7 mouse cellular contexts compared by ENCODE assay signal in the genomic region with DNA sequence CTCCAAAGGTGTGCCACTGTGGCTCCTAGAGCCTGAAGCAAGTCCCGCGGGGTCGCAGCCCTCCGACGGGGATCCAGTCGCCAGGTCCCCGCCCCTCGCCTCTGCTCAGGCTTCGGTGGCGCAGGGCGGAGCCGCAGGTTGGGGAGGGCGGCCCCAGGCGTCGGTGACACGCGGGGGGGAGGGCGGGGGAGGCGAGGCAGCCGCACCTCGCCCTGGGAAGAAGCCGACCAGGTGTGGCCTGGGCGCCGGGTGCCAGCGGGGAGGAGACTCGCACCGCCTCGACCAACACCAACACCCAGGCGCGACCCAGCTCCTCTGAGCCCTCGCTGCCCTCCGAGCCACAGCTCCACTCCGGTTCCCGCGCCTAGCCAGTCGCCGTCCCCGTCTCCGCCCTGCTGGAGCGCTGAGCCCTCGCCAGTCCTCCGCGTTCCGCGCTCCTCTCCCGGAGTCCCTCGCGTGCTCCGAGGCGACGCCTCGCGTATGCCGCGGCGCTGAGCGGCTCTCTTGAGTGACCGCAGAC. TPM values are rescaled to one million over a fixed set of nuclear protein-coding genes. Genes with fewer than 3 reads are reported as not detected.
DNase-seq lines count a peak whose midpoint lies in the region; ATAC-seq and TF ChIP-seq lines count a peak whose summit lies in the region.

A gene (plus strand): TSS at position 226 of the 520 bp plus-strand sequence.

- ATAC-seq in forebrain, embryonic 15.5 days (replicated peaks), result peak; percentile 75
- peak; percentile 58 for ATAC-seq in hindbrain, embryonic 12.5 days (ENCODE audit: low FRiP score)
- ATAC-seq in limb, embryonic 14.5 days (ENCODE audit: low FRiP score, low read depth), result peak; percentile 53
- ATAC-seq in midbrain, embryonic 13.5 days, result peak; percentile 86
- peak; percentile 90 for ATAC-seq in stomach, postnatal 0 days (ENCODE audit: low FRiP score, low TSS enrichment)

- H3K36me3 ChIP-seq in forebrain, embryonic 15.5 days, result no peaks in the 10 kb centered on the region
- H3K36me3 ChIP-seq in hindbrain, embryonic 12.5 days, result no peaks in the 10 kb centered on the region
- H3K36me3 ChIP-seq in limb, embryonic 14.5 days (ENCODE audit: control insufficient read depth, insufficient read depth, low read length), result no peaks in the 10 kb centered on the region
- H3K36me3 ChIP-seq in midbrain, embryonic 13.5 days, result no peaks in the 10 kb centered on the region
- H3K36me3 ChIP-seq in stomach, postnatal 0 days (ENCODE audit: control insufficient read depth, insufficient read depth, low read length), result no peaks in the 10 kb centered on the region

- no peak for TF ChIP-seq POLR2A in limb, embryonic 14.5 days (IDR thresholded peaks at IDR 0.05; ENCODE audit: borderline replicate concordance, extremely low read depth, insufficient read depth, insufficient read length)

- H3K4me1 ChIP-seq in forebrain, embryonic 15.5 days, result peaks cover 21% of the 10 kb centered on the region
- peaks cover 16% of the 10 kb centered on the region for H3K4me1 ChIP-seq in hindbrain, embryonic 12.5 days
- peaks cover 15% of the 10 kb centered on the region for H3K4me1 ChIP-seq in limb, embryonic 14.5 days (ENCODE audit: control insufficient read depth, insufficient read depth, low read length)
- H3K4me1 ChIP-seq in midbrain, embryonic 13.5 days (replicated peaks), result peaks cover 21% of the 10 kb centered on the region
- 0 out of 2 replicates have a peak, but pooled peaks cover 2% of the 10 kb centered on the region for H3K4me1 ChIP-seq in stomach, postnatal 0 days (replicated peaks; ENCODE audit: control insufficient read depth, insufficient read depth)

- H3K4me3 ChIP-seq in forebrain, embryonic 15.5 days, result peak within 1 kb of the TSS; percentile 39
- peak within 1 kb of the TSS; percentile 40 for H3K4me3 ChIP-seq in hindbrain, embryonic 12.5 days
- peak within 1 kb of the TSS; percentile 47 for H3K4me3 ChIP-seq in limb, embryonic 14.5 days (replicated peaks; ENCODE audit: low read length)
- peak within 1 kb of the TSS; percentile 41 for H3K4me3 ChIP-seq in midbrain, embryonic 13.5 days (replicated peaks)
- H3K4me3 ChIP-seq in stomach, postnatal 0 days (ENCODE audit: low read depth, low read length), result peak within 1 kb of the TSS; percentile 60

- H3K9ac ChIP-seq in forebrain, embryonic 15.5 days (replicated peaks), result peak within 1 kb of the TSS; percentile 34
- H3K9ac ChIP-seq in hindbrain, embryonic 12.5 days, result peak within 1 kb of the TSS; percentile 44
- H3K9ac ChIP-seq in limb, embryonic 14.5 days (ENCODE audit: low read depth, low read length, severe bottlenecking), result peak within 1 kb of the TSS; percentile 58
- peak within 1 kb of the TSS; percentile 43; the same call in 1 of the 2 replicates for H3K9ac ChIP-seq in midbrain, embryonic 13.5 days (replicated peaks)
- peak within 1 kb of the TSS; percentile 65 for H3K9ac ChIP-seq in stomach, postnatal 0 days (ENCODE audit: low read length)

- WGBS in forebrain, embryonic 15.5 days, result under 1% methylated on average over 55 of the region's 58 CpGs
- WGBS in hindbrain, embryonic 12.5 days, result under 1% methylated on average over 43 of the region's 58 CpGs
- WGBS in limb, embryonic 14.5 days, result under 1% methylated on average over 32 of the region's 58 CpGs
- under 1% methylated on average over 56 of the region's 58 CpGs for WGBS in midbrain, embryonic 13.5 days
- WGBS in stomach, postnatal 0 days, result under 1% methylated on average over 55 of the region's 58 CpGs

- peak; percentile 38 for DNase-seq in Muller cell, postnatal 12 days (ENCODE audit: inconsistent ontology term)
- peak; percentile 10 for DNase-seq in adrenal gland, adult 8-10 months
- peak; percentile 21 for DNase-seq in limb, embryonic 14.5 days (ENCODE audit: low spot score)
- DNase-seq in stomach, postnatal 0 days (ENCODE audit: low spot score), result peak; percentile 93

- peak; percentile 23; the same call in 1 of the 2 replicates for TF ChIP-seq CTCF in stomach, postnatal 0 days (IDR thresholded peaks at IDR 0.05; ENCODE audit: low read depth)

- TF ChIP-seq EP300 in stomach, postnatal 0 days (optimal IDR thresholded peaks at IDR 0.05), result no peak

- no peaks in the 10 kb centered on the region for H3K9me3 ChIP-seq in forebrain, embryonic 15.5 days
- no peaks in the 10 kb centered on the region for H3K9me3 ChIP-seq in hindbrain, embryonic 12.5 days (replicated peaks)
- H3K9me3 ChIP-seq in limb, embryonic 14.5 days (ENCODE audit: control insufficient read depth, low read length), result no peaks in the 10 kb centered on the region
- H3K9me3 ChIP-seq in midbrain, embryonic 13.5 days, result no peaks in the 10 kb centered on the region
- H3K9me3 ChIP-seq in stomach, postnatal 0 days (ENCODE audit: control insufficient read depth, low read length), result no peaks in the 10 kb centered on the region

- H3K27ac ChIP-seq in forebrain, embryonic 15.5 days (replicated peaks), result no peak within 1 kb of the TSS
- H3K27ac ChIP-seq in hindbrain, embryonic 12.5 days, result no peak within 1 kb of the TSS
- H3K27ac ChIP-seq in limb, embryonic 14.5 days (replicated peaks; ENCODE audit: low read depth, low read length), result no peak within 1 kb of the TSS
- no peak within 1 kb of the TSS for H3K27ac ChIP-seq in midbrain, embryonic 13.5 days
- peak within 1 kb of the TSS; percentile 95 for H3K27ac ChIP-seq in stomach, postnatal 0 days (replicated peaks)

- H3K27me3 ChIP-seq in forebrain, embryonic 15.5 days, result peaks cover 65% of the 10 kb centered on the region
- H3K27me3 ChIP-seq in hindbrain, embryonic 12.5 days, result peaks cover 81% of the 10 kb centered on the region
- H3K27me3 ChIP-seq in limb, embryonic 14.5 days (ENCODE audit: control insufficient read depth, insufficient read depth, low read length), result peaks cover 29% of the 10 kb centered on the region
- H3K27me3 ChIP-seq in midbrain, embryonic 13.5 days, result peaks cover 92% of the 10 kb centered on the region
- no peaks in the 10 kb centered on the region for H3K27me3 ChIP-seq in stomach, postnatal 0 days (ENCODE audit: control insufficient read depth, insufficient read depth, low read length)

- peak within 1 kb of the TSS; percentile 77 for H3K4me2 ChIP-seq in forebrain, embryonic 15.5 days (replicated peaks)
- peak within 1 kb of the TSS; percentile 66 for H3K4me2 ChIP-seq in hindbrain, embryonic 12.5 days (replicated peaks)
- peak within 1 kb of the TSS; percentile 88 for H3K4me2 ChIP-seq in limb, embryonic 14.5 days (replicated peaks; ENCODE audit: low read depth, low read length, severe bottlenecking)
- peak within 1 kb of the TSS; percentile 69 for H3K4me2 ChIP-seq in midbrain, embryonic 13.5 days (replicated peaks)
- H3K4me2 ChIP-seq in stomach, postnatal 0 days (replicated peaks; ENCODE audit: low read depth), result peak within 1 kb of the TSS; percentile 63

RNA-seq across cellular contexts. Expression of the gene that starts here (rescaled TPM):
- total RNA-seq in adrenal gland, adult 8-10 months (2022), result 1 to 10 TPM in 3 of 4 experiments, under 1 TPM in 1; 0.86 to 4.5 (median 2.1) TPM
- 0.25 and 0.32 TPM in 2 replicates for polyA plus RNA-seq in forebrain, embryonic 15.5 days (2015; fragmentation: Nextera tagmentation; extraction: Ambion mirVana)
- 1.4 and 1.5 TPM in 2 replicates for polyA plus RNA-seq in hindbrain, embryonic 12.5 days (2016; fragmentation: Nextera tagmentation; extraction: Ambion mirVana)
- polyA plus RNA-seq in limb, embryonic 14.5 days (2012; rRNA removed), result 15.6 and 24.9 TPM in 2 replicates
- 39.4 and 50.1 TPM in 2 replicates for polyA plus RNA-seq in limb, embryonic 14.5 days (2014; fragmentation: Nextera tagmentation; extraction: Ambion mirVana)
- 0.09 and 0.15 TPM in 2 replicates for polyA plus RNA-seq in midbrain, embryonic 13.5 days (2015; fragmentation: Nextera tagmentation; extraction: Ambion mirVana)
- 36.1 and 36.5 TPM in 2 replicates for polyA plus RNA-seq in stomach, postnatal 0 days (2015; fragmentation: Nextera tagmentation; extraction: Ambion mirVana)

Comparison
In these comparisons a context has a peak if more than half of its experiments do, and no peak if none do; other contexts are left out.
1. Peak in ATAC-seq, H3K4me3 ChIP-seq, H3K9ac ChIP-seq and H3K4me2 ChIP-seq in forebrain, embryonic 15.5 days; RNA of the gene not detected or under 1 TPM.
2. Peak in ATAC-seq, H3K4me3 ChIP-seq, H3K9ac ChIP-seq and H3K4me2 ChIP-seq in midbrain, embryonic 13.5 days; RNA of the gene not detected or under 1 TPM.
3. DNase-seq: peak in every context shown above with its lines; median percentile 93 in stomach, postnatal 0 days; 38 in Muller cell, postnatal 12 days; 21 in limb, embryonic 14.5 days; 10 in adrenal gland, adult 8-10 months.